Mouse (Mus musculus) ES-E14 (cell line): ENCODE results near the gene Adarb2.

ENCODE experiments used
- CHD2 ChIP-seq: IDR thresholded peaks from 2 replicates; pipeline ENCODE4 v1.6.1; 2014; ENCODE audit warnings: mild to moderate bottlenecking, low read depth, low read length, inconsistent platforms
- MAFK ChIP-seq: IDR thresholded peaks from 2 replicates; pipeline ENCODE4 v1.6.1; 2014; ENCODE audit warnings: mild to moderate bottlenecking, low read depth, low read length, inconsistent platforms; ENCODE audit not compliant: insufficient read depth
- ZNF384 ChIP-seq: IDR thresholded peaks from 2 replicates; pipeline ENCODE4 v1.6.1; 2012; ENCODE audit warnings: low read depth, low read length, inconsistent platforms

DNA sequence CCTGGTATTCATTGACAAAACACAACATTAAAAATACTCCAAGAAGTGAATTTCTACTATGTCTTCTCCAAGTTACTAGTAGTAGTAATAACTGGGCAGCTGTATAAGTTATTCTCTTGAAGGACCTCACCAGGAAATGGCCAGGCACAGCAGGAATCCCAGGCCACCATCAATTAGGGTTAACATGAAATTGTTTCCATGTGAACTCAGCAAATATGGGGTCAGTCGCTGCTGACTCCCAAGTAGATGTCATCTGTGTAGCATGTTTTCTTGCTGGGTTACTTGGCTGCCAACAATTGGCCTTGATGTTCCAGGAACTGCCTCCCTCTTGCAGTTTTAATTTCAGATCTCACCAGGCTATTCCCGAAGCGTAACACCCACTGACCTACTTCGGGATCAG is 248.9 kb downstream of the Adarb2 start:
- no peak for TF ChIP-seq CHD2
- TF ChIP-seq MAFK: no peak
- no peak for TF ChIP-seq ZNF384
